Mouse (Mus musculus): ENCODE measurements around the gene Gm43517.

The Gm43517 gene

DNA sequence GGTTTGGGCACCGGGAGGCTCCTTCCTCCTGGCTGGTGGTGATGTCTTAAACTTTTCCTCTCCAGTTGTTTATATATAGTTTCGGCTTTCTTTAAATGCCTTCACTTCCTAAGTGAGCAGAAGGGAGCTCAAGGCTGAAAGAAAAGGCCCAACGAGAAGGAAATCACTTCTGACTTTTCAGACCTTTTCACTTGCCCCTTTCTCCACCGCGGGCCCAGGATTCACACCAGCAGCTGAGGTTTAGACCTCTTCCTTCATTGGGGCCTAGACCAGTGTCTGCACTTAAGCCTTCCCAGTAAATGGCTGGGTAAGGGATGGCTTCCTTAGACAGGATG is 16.8 kb downstream of the Gm43517 start:
- no peak for DNase-seq (ENCODE audit: low read depth)

DNA sequence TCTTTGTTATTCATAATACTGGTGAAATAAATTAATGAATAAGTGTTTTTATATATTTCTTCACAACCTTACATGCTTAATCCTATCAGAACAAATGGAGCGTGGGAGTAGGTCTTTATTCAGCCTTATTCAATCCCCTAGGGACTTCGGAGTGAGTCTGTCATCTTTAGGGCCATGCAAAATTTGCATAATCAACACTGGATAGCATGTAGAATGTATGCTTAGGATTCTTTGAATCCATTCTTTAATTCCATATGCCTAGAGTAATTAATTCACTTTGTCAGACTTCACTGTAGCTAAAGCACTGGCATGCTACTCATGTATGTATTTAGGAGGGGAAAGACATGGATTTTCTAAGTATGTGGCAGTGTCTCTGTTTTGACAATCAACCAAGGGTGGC is 24.9 kb downstream of the Gm43517 start:
- DNase-seq (ENCODE audit: low read depth) = no peak

DNA sequence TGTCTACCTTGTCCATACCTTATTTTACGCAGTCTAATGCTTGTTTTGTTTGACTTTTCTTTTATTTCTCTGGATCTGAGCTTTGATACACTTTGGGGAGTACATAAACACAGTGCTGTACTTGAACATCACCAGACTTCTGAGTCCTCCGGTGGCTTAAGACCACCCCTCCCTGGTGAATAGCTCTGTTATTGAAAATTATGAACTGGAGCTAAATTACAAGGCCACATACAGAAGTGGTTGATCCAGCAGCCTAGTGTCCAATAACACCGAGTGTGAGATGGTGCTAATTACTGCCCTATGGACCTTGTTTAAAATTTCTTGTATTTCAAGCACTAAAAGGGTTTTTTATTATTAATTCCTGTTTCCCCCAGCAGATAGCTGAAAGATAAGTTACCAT is 33.0 kb downstream of the Gm43517 start:
- no peak for DNase-seq (ENCODE audit: low read depth)

All from NIH3T3 (cell line).